Mouse (Mus musculus) heart, embryonic 16.5 days (tissue): Measurements from ENCODE around the gene Rundc1. TPM values are rescaled to one million over a fixed set of nuclear protein-coding genes. Genes with fewer than 3 reads are reported as not detected.
"Not testable (repeated sequence)": the region's sequence is repeated elsewhere in the genome, so short reads cannot be mapped to it uniquely, and the experiment has no call there.

Experiments used
- ATAC-seq: fragments of 200-750 bp; cut with Nextera tagmentation; replicated peaks from 2 replicates; pipeline ENCODE4 v1.8.0; 2017; ENCODE audit warnings: moderate number of reproducible peaks; ENCODE audit not compliant: insufficient read depth, low FRiP score; ENCODE audit errors: extremely low read depth
- H3K27ac ChIP-seq: fragments of 300-500 bp; sonication (generic); 2 replicates; pipeline ENCODE4 v1.5.1; 2014; ENCODE audit warnings: mild to moderate bottlenecking, low read length, control low read depth, moderate library complexity
- H3K27me3 ChIP-seq: fragments of 300-500 bp; sonication (generic); 2 replicates; pipeline ENCODE4 v1.6.1; 2014; ENCODE audit warnings: low read length, mixed read lengths; ENCODE audit not compliant: control insufficient read depth, insufficient read depth
- H3K36me3 ChIP-seq: fragments of 300-500 bp; sonication (generic); 2 replicates; pipeline ENCODE4 v1.6.1; 2014; ENCODE audit not compliant: control insufficient read depth, insufficient read depth
- H3K4me1 ChIP-seq: fragments of 300-500 bp; sonication (generic); 2 replicates; pipeline ENCODE4 v1.6.1; 2014; ENCODE audit warnings: low read length, mixed read lengths; ENCODE audit not compliant: control insufficient read depth, insufficient read depth
- H3K4me2 ChIP-seq: fragments of 300-500 bp; sonication (generic); 2 replicates; pipeline ENCODE4 v1.6.1; 2014; ENCODE audit warnings: low read depth, mild to moderate bottlenecking, control low read depth, low read length
- H3K4me3 ChIP-seq: fragments of 300-500 bp; sonication (generic); 2 replicates; pipeline ENCODE4 v1.5.1; 2014; ENCODE audit warnings: mild to moderate bottlenecking, control low read depth, low read length
- H3K9ac ChIP-seq: fragments of 300-500 bp; sonication (generic); 2 replicates; pipeline ENCODE4 v1.6.1; 2014; ENCODE audit warnings: low read length, control low read depth
- H3K9me3 ChIP-seq: fragments of 300-500 bp; sonication (generic); replicated peaks from 2 replicates; pipeline ENCODE4 v1.6.1; 2016; ENCODE audit warnings: low read length; ENCODE audit not compliant: control insufficient read depth
- WGBS: fragments of 180-500 bp; shearing (Covaris S2); extraction: QIAGEN DNeasy Blood & Tissue Kit; methylation state at CpG from one replicate; pipeline ENCODE4 v1.1.7; 2014; 5-methylcytosine and 5-hydroxymethylcytosine counted together
- polyA plus RNA-seq: library from polyadenylated mRNA; unstranded; fragments of >200 nt; fragmentation: Nextera tagmentation; extraction: Ambion mirVana; gene quantifications from 2 replicates; pipeline ENCODE4 v1.2.1, GENCODE M21; 2015

Gene Rundc1
- polyA plus RNA-seq, 1 experiment from 2014 or later = 15.4 TPM

DNA sequence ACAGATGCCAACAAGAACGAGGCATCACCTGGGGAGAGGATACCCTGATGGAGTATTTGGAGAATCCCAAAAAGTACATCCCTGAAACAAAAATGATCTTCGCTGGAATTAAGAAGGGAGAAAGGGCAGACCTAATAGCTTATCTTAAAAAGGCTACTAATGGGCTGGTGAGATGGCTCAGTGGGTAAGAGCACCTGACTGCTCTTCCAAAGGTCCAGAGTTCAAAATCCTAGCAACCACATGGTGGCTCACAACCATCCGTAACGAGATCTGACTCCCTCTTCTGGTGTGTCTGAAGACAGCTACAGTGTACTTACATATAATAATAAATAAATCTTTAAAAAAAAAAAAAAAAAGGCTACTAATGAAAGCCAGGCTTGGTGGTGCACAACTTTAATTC lies 51.5 kb downstream of the Rundc1 start:
- WGBS = 81% methylated on average over 4 of the region's 4 CpGs
- not testable (repeated sequence) for H3K27ac ChIP-seq, H3K4me3 ChIP-seq, H3K9ac ChIP-seq, H3K36me3 ChIP-seq, H3K9me3 ChIP-seq, ATAC-seq, H3K4me2 ChIP-seq, H3K27me3 ChIP-seq
- peaks cover 14% of the 10 kb centered on the region for H3K4me1 ChIP-seq

DNA sequence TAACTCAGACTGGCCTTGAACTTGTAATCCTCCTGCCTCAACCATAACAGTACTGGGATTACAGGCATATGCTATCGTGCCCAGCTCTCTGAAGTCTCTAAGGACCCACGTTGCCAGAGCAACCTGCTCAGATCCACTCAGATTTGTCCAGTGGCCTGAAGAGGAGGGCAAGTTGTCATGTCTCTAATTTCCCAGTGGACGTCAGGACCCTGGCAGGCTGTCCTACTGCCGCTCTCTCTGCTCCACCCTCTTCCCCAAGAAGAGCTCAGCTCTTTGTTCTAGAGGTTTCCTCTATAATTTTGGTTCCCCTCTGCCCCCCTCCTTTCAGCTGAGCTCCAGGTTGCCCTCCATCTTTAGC lies 52.3 kb downstream of the Rundc1 start:
- no peak overlapping the region for H3K4me3 ChIP-seq
- H3K4me1 ChIP-seq = peaks cover 16% of the 10 kb centered on the region
- no peak overlapping the region for H3K4me2 ChIP-seq
- H3K27ac ChIP-seq = no peak overlapping the region
- WGBS = 43% methylated on average over 4 of the region's 4 CpGs
- H3K36me3 ChIP-seq = no peaks in the 10 kb centered on the region
- no peak for ATAC-seq
- H3K27me3 ChIP-seq = no peaks in the 10 kb centered on the region
- H3K9ac ChIP-seq = no peak overlapping the region
- H3K9me3 ChIP-seq = no peaks in the 10 kb centered on the region

DNA sequence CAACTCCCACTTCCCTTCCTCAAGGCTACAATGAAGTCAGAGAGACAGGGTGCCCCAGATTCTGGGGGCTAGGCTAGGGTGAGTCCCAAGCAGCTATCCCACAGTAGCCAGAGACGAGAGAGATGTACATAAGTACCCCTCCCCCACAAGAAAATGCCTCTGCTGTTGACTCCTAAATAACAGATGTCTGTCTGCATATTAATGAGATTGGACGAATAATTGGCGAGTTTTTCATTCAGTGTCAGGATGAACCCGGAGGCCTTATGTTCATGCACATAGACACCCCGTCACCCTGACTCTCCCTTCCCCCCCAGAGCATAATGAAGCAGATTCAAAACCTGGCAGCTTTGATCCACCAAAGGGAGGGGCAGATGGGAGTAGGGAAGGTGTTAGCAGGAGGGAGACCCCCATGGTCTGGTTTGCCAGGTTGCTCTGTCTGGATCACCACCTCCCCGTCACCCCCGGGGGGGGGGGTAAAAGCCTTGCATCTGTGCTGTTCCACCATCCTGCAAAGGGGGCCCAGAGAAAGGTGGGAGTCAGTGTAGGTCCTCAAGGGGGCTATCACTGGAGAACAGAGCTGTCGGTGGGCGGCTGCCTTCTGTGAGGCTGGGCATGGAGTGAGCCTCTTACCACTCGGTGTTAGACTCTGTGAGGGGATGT lies 52.8 kb downstream of the Rundc1 start:
- Histone ChIP-seq H3K4me2 (no peak overlapping the region), H3K9me3 (no peaks in the 10 kb centered on the region), H3K4me3 (no peak overlapping the region), H3K27ac (no peak overlapping the region), H3K36me3 (no peaks in the 10 kb centered on the region), H3K27me3 (no peaks in the 10 kb centered on the region), H3K9ac (no peak overlapping the region), H3K4me1 (peaks cover 16% of the 10 kb centered on the region)
- 68% methylated on average over 10 of the region's 10 CpGs for WGBS
- no peak for ATAC-seq

DNA sequence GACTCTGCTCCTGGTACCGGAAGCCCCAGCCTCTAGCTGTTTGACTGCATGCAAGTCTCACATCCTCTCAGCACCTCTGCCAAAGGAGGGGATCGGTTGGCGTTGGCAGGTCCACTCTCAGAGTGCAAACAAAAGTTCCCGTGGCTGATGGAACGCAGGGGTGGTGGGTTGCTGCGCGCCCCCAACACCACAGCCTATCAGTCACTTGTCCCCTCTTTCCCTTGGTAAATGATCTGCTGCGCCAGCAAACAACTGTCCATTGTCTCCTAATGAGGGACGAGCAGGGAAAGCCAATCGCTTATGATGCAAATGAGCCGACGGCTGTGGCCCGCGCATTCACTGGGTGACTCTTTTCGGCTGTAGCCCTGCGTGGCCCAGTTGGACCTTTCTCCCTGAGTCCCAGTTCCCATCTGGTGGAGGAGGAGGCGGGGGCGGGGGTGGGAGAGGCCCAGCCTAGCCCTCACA lies 54.3 kb downstream of the Rundc1 start:
- H3K4me1 ChIP-seq = peaks cover 16% of the 10 kb centered on the region
- H3K27ac ChIP-seq = no peak overlapping the region
- H3K36me3 ChIP-seq = no peaks in the 10 kb centered on the region
- no peak for ATAC-seq
- H3K9me3 ChIP-seq = no peaks in the 10 kb centered on the region
- H3K4me3 ChIP-seq = peak overlapping the region; percentile 29
- H3K4me2 ChIP-seq = peak overlapping the region; percentile 58
- no peaks in the 10 kb centered on the region for H3K27me3 ChIP-seq
- WGBS = 14% methylated on average over 18 of the region's 18 CpGs
- peak overlapping the region; percentile 51 for H3K9ac ChIP-seq

DNA sequence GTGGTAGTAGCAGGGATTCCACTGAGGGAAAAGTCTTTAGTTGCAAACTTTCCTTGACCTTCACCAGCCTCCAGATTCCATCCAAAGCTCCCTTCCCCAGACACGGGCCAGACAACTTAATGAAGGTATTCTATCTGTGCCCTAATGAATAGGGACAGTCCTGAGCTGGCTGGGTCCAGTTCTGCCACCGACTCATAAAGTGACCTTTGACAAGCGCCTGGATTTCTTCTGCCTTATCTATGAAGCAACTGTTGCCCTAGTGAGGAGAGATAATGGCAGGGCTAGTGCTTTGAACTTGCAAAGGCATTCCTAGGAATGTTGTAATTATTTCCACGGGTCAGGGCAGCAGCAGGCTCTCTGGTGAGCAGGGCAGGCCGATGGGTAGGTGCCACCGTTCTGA lies 56.0 kb downstream of the Rundc1 start:
- no peak overlapping the region for H3K4me3 ChIP-seq
- 12% methylated on average over 6 of the region's 6 CpGs for WGBS
- H3K27ac ChIP-seq = no peak overlapping the region
- peak; percentile 37; the same call in 1 of the 2 replicates for ATAC-seq
- no peak overlapping the region for H3K9ac ChIP-seq
- H3K27me3 ChIP-seq = no peaks in the 10 kb centered on the region
- H3K4me1 ChIP-seq = peaks cover 22% of the 10 kb centered on the region
- peak overlapping the region; percentile 15; the same call in 1 of the 2 replicates for H3K4me2 ChIP-seq
- no peaks in the 10 kb centered on the region for H3K36me3 ChIP-seq
- H3K9me3 ChIP-seq = no peaks in the 10 kb centered on the region

DNA sequence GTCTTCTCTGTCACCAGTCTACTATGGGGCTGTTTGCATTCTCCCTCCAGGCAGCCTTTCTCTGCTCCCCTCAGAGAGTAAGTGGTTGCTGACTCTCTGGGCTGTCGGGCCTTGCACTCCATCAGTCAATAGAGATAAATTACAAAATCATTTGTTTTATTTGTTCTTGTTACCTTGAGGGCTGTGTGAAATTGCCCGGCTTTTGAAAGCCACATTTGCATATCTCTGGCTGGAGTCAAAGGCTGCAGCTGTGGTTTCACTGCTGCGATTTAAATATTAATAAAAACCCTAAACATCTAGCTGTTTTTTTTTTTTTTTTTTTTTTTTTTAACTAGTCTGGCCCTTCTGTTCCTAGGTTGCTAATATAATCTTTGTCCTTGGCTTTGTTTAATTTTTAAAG lies 58.9 kb downstream of the Rundc1 start:
- H3K27ac ChIP-seq = no peak overlapping the region
- H3K4me3 ChIP-seq = no peak overlapping the region
- H3K9me3 ChIP-seq = no peaks in the 10 kb centered on the region
- H3K9ac ChIP-seq = no peak overlapping the region
- WGBS = 53% methylated on average over 3 of the region's 3 CpGs
- no peak overlapping the region for H3K4me2 ChIP-seq
- H3K36me3 ChIP-seq = no peaks in the 10 kb centered on the region
- no peaks in the 10 kb centered on the region for H3K27me3 ChIP-seq
- peaks cover 25% of the 10 kb centered on the region for H3K4me1 ChIP-seq
- ATAC-seq = no peak

DNA sequence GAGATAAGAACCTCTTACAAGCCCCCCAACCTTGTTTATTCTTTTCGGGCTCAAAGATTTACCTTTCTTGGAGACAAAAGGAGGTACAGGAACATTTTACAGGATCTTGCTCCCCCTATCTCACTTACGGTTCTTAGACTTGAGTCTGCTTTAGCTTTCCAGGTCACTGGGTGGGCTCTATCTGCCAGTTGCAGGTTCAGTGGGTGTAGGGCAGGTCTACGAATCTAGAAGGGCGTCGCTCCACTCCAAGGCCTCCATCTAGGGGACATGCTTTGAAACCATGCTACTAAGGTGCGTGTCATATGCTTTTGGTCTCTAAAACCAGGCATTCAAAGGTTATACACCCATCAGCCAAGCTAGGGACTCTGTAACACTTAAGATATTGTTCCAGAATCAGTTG lies 59.4 kb downstream of the Rundc1 start:
- Histone ChIP-seq H3K4me2 (no peak overlapping the region), H3K4me3 (no peak overlapping the region), H3K27me3 (no peaks in the 10 kb centered on the region), H3K36me3 (0 out of 2 replicates have a peak, but pooled peaks cover 1% of the 10 kb centered on the region), H3K4me1 (peaks cover 20% of the 10 kb centered on the region), H3K9me3 (no peaks in the 10 kb centered on the region), H3K9ac (no peak overlapping the region), H3K27ac (no peak overlapping the region)
- no peak for ATAC-seq
- WGBS = 76% methylated on average over 6 of the region's 6 CpGs

DNA sequence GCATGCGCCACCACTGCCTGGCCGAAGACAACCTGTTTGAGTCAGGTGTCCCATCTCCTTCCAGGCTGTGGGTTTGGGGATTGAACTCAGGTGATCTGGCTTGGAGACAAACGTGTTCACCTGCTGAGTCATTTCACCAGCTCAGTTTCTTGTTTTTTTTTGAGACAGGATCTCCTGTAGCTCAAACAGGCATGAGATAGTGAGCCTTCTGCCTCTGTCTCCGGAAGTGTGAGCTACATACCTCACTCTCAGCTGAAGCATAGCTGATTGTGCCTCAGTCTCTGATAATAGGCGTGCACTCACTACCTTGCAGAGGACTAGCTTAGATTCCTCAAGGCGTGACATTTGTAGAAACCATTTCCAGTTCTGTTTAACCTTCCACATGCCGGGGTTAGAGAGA lies 59.9 kb downstream of the Rundc1 start:
- H3K36me3 ChIP-seq = 0 out of 2 replicates have a peak, but pooled peaks cover 4% of the 10 kb centered on the region
- 62% methylated on average over 7 of the region's 7 CpGs for WGBS
- no peak for ATAC-seq
- H3K4me3 ChIP-seq = no peak overlapping the region
- H3K9me3 ChIP-seq = no peaks in the 10 kb centered on the region
- H3K9ac ChIP-seq = no peak overlapping the region
- no peaks in the 10 kb centered on the region for H3K27me3 ChIP-seq
- no peak overlapping the region for H3K4me2 ChIP-seq
- no peak overlapping the region for H3K27ac ChIP-seq
- H3K4me1 ChIP-seq = peaks cover 20% of the 10 kb centered on the region
